16 mouse cellular contexts compared by ENCODE assay signal in the genomic region with DNA sequence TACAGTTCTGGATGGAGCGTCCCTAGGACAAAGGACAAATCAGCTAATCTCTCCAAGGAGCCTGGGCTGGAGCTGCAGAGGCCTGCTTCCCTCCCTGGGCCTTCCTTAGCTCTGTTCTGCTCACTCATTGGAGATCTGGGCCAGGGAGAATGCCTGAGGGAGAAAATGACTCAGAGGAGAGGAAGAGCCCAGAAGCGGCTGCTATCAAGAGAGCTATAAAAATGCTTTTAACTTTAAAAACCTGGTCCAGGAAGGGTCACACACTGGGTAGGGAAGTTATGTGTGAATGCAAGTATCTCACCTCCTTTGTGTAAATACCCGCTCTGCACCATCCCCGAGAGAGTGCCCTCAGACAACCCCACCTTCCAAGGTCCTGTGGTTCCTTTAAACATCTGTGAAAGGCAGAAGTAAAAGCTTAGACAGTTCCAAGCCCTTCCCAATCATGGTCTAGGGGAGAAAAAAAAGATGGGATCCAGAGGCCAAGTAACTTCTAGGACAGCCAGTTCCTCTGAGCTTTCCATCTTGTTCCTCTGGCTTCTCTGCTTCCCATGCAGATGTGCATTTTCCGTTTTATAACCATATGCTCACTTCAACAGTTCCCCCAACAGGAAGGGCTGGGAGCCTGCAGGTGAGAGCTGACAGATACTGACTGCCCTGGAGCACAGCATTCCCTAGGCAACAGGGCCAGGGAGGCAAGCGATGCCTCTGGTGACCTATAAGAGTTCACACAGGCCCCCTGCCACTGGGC. TPM values are rescaled to one million over a fixed set of nuclear protein-coding genes. Genes with fewer than 3 reads are reported as not detected.
DNase-seq lines count a peak whose midpoint lies in the region; ATAC-seq and TF ChIP-seq lines count a peak whose summit lies in the region.
"Had no signal": no experiment of that assay in that cellular context is flagged by ENCODE, and none has a peak within 500 bp of the region (broad histone marks: within the 10 kb centered on the region; RNA-seq: fewer than 3 reads in every experiment).

No protein-coding gene starts in this region.

- DNase-seq in 3134 (ENCODE audit: extremely low read depth, insufficient read length, low spot score): peak; percentile 53
- DNase-seq in gastrocnemius, postnatal 14 days: peak; percentile 40
- peak; percentile 41 to 52 for DNase-seq in heart, postnatal 14 days
- DNase-seq in layer of hippocampus, adult 9-11 months: no peak
- no peak for DNase-seq in lung, postnatal 36 days
- no peak for DNase-seq in c-Kit-positive CD71-positive TER-119-positive erythroid progenitor cells, embryonic 14.5 days (ENCODE audit: low spot score)
- DNase-seq: kidney, postnatal 10 days; liver, embryonic 13.5 days; lung, postnatal 4 days had no signal

- TF ChIP-seq CTCF in ES-Bruce4 (IDR thresholded peaks at IDR 0.05; ENCODE audit: low read depth, low read length): no peak

- ATAC-seq in CD4-positive, CD25-positive, alpha-beta regulatory T cell, adult 4 months: no peak

- no peaks in the 10 kb centered on the region for H3K36me3 ChIP-seq in ES-Bruce4 (ENCODE audit: control insufficient read depth, insufficient read depth, low read length, poor library complexity, severe bottlenecking)
- H3K36me3 ChIP-seq: hindbrain, embryonic 15.5 days; liver, embryonic 13.5 days; stomach, embryonic 15.5 days had no signal

- H3K4me3 ChIP-seq in ES-Bruce4 (ENCODE audit: low read depth, low read length): peak overlapping the region; percentile 21
- H3K4me3 ChIP-seq: hindbrain, embryonic 15.5 days; left cerebral cortex, adult 2 months; liver, embryonic 13.5 days; stomach, embryonic 15.5 days had no signal

- TF ChIP-seq EP300 in ES-Bruce4 (IDR thresholded peaks at IDR 0.05; ENCODE audit: insufficient read depth, low read depth, low read length): no peak

- H3K4me1 ChIP-seq in ES-Bruce4 (ENCODE audit: control insufficient read depth, insufficient read depth, low read length): peaks cover 2% of the 10 kb centered on the region

- H3K27me3 ChIP-seq in ES-Bruce4 (ENCODE audit: control insufficient read depth, insufficient read depth, low read length, poor library complexity, severe bottlenecking): no peaks in the 10 kb centered on the region
- H3K27me3 ChIP-seq: hindbrain, embryonic 15.5 days; stomach, embryonic 15.5 days had no signal

- no peak overlapping the region for H3K27ac ChIP-seq in ES-Bruce4 (ENCODE audit: insufficient read depth, low read length)
- H3K27ac ChIP-seq: hindbrain, embryonic 15.5 days; left cerebral cortex, adult 2 months; liver, embryonic 13.5 days; stomach, embryonic 15.5 days had no signal

- H3K9me3 ChIP-seq in ES-Bruce4 (replicated peaks; ENCODE audit: control insufficient read depth, insufficient read depth, low read length, poor library complexity, severe bottlenecking): no peaks in the 10 kb centered on the region
- H3K9me3 ChIP-seq: hindbrain, embryonic 15.5 days; liver, embryonic 13.5 days; stomach, embryonic 15.5 days had no signal

- no peak for TF ChIP-seq POLR2A in ES-Bruce4 (IDR thresholded peaks at IDR 0.05; ENCODE audit: insufficient read depth, low read length)

- no peak overlapping the region for H3K9ac ChIP-seq in ES-Bruce4 (ENCODE audit: low read depth, poor library complexity, severe bottlenecking)
- H3K9ac ChIP-seq: hindbrain, embryonic 15.5 days; liver, embryonic 13.5 days; stomach, embryonic 15.5 days had no signal

- intact Hi-C loops in gastrocnemius, postnatal 14 days (cut with DNase I; ENCODE audit: low total_unique reads): no loop called here
- intact Hi-C loops in heart, postnatal 14 days (cut with DNase I): loop anchor here (2.0 kb wide), 1 partner anchor 16 kb away; no protein-coding TSS in a partner anchor

RNA-seq across cellular contexts. Expression of a gene that starts 3.5 kb away (rescaled TPM):
- polyA plus RNA-seq in ES-Bruce4 (2011; ENCODE audit: insufficient read depth, insufficient read length, low read depth, missing spikeins): 23.1 and 31.8 TPM in 2 replicates
- total RNA-seq in gastrocnemius, postnatal 14 days (2021): 10 to 100 TPM; 38.3 to 48.7 TPM
- total RNA-seq in heart, postnatal 14 days (2021): 1 to 10 TPM; 5.8 to 8.8 TPM
- polyA plus RNA-seq in CD4-positive, CD25-positive, alpha-beta regulatory T cell, adult 4 months (2017; shearing (Covaris generic)): 1 to 10 TPM; 8.4 to 8.8 TPM

RNA-seq across cellular contexts. Expression of a gene that starts 17.5 kb away (rescaled TPM):
- 443 and 531 TPM in 2 replicates for polyA plus RNA-seq in ES-Bruce4 (2011; ENCODE audit: insufficient read depth, insufficient read length, low read depth, missing spikeins)
- total RNA-seq in gastrocnemius, postnatal 14 days (2021): 10 to 100 TPM; 42.6 to 58.9 TPM
- 10 to 100 TPM; 41.2 to 42.9 TPM for total RNA-seq in heart, postnatal 14 days (2021)
- 10 to 100 TPM; 12.2 to 13.0 TPM for polyA plus RNA-seq in CD4-positive, CD25-positive, alpha-beta regulatory T cell, adult 4 months (2017; shearing (Covaris generic))

RNA-seq across cellular contexts. Expression of a gene that starts 49.7 kb away (rescaled TPM):
- 0.58 and 1.3 TPM in 2 replicates for polyA plus RNA-seq in ES-Bruce4 (2011; ENCODE audit: insufficient read depth, insufficient read length, low read depth, missing spikeins)
- total RNA-seq in gastrocnemius, postnatal 14 days (2021): not detected
- not detected for total RNA-seq in heart, postnatal 14 days (2021)
- not detected for polyA plus RNA-seq in CD4-positive, CD25-positive, alpha-beta regulatory T cell, adult 4 months (2017; shearing (Covaris generic))
- total RNA-seq: midbrain, postnatal 0 days; neutrophil, adult 5-6 weeks had no signal
- polyA plus RNA-seq: liver, embryonic 13.5 days had no signal

Comparison
In these comparisons a context has a peak if more than half of its experiments do, and no peak if none do; other contexts are left out.
1. DNase-seq: peak in 3134 (single experiment), gastrocnemius, postnatal 14 days (single experiment) and heart, postnatal 14 days (2 of 2); none in layer of hippocampus, adult 9-11 months (single experiment), lung, postnatal 36 days (single experiment) and c-Kit-positive CD71-positive TER-119-positive erythroid progenitor cells, embryonic 14.5 days (single experiment).
2. RNA of a gene that starts 3.5 kb away (total RNA-seq): 38.3 to 48.7 TPM in gastrocnemius, postnatal 14 days; 5.8 to 8.8 TPM in heart, postnatal 14 days; every median in the first group is over 4 times any median in the second.